Mouse (Mus musculus) lung, postnatal 4 days (tissue): Measurements from ENCODE around the gene Col5a1.

ENCODE experiments used
- DNase-seq, 2 experiments: peaks; one replicate each; pipeline ENCODE4 v3.0.0; 2021

The Col5a1 gene

DNA sequence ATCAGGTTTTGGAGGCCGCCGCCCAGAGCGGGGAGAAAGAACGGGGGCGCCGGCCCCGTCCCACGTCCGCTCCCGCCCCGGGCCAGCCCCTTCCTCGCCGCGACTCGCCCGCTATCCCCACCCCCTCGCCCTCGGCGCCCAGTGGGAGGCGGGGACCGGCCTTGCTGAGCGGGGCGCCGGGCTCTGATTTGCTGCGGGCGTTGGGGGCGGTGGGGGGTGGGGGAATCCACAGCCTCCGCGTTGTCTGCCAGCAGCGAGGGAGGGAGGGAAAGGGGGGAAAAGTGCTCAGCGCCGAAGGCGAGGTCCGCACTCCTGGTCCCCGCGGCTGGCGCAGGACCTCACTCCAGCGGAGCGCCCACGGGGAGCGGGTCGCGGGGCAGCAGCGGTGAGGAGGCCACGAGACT is at the start of gene Col5a1:
Gene Col5a1, plus strand, starts transcription at position 278 of the 404 bp plus-strand sequence.
- peak; percentile 89 to 94 for DNase-seq

DNA sequence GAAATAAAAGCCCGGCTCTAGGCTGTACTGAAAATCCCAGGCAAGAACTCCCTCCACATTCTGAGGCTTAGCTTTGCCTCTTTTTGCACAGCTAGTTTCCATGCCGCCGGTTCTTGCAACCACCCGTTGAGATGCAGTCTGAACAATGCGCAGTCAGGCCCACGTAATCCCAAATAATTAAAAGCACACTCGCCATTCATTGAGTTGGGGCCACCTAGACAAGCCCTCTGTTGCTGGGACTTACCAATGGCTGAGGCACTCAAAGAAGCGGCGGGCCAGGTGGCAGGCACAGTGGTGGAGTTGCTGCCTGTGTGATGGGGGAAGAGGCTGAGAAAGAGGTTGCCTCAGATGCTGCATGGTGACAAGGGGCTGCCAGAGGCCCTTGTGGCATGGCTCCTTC is 48.1 kb upstream of the Col5a1 start:
- no peak for DNase-seq

GRCm38 (mm10) chr2:27840890-27841289 is 45.3 kb upstream of the Col5a1 start:
- no peak for DNase-seq

GRCm38 (mm10) chr2:27842893-27843292 is 43.3 kb upstream of the Col5a1 start:
- no peak for DNase-seq

DNA sequence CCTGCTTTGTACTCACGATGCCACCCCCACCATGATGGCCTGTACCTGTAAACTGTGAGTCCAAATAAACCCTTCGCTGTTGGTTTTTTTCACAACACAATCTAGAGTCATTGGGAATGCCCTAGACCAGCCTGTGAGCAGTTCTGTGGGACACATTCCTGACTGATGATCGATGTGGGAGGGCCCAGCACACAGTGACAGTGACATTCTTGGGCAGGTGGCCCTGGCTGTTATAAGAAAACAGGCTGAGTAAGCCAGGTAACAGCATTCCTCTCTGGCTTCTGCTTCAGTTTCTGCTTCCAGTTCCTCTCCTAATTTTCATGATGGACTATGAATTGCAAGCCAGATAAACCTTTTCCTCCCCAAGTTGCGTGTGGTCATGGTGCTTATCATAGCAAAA is 41.3 kb upstream of the Col5a1 start:
- DNase-seq = no peak

GRCm38 (mm10) chr2:27847001-27847400 is 39.2 kb upstream of the Col5a1 start:
- peak; percentile 27 to 65 for DNase-seq

GRCm38 (mm10) chr2:27847851-27848435 is 38.3 kb upstream of the Col5a1 start:
- no peak for DNase-seq

DNA sequence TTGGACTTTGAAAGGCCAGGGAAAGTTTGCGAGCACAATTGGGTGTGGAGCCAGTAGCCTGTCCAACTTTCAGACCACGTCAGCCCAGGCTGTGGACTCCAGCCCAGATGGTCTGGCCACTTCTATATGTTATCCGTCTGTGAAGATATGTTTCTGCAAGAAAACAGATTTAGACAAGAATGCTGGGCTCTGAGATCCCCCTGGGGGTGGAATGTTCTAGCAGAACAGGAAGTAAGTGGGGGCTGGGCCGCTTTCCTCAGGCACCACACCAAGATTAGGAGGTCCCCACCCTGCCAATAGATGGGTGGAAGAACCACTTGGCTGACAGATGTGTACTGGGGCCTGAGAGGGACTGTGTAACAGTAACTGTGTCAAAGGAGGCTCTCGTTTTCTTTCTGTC is 37.8 kb upstream of the Col5a1 start:
- peak; percentile 56 to 82 for DNase-seq

- DNase-seq = peak; percentile 48 to 78
Measured at GRCm38 (mm10) chr2:27858348-27858903, 27.8 kb upstream of the Col5a1 start.

DNA sequence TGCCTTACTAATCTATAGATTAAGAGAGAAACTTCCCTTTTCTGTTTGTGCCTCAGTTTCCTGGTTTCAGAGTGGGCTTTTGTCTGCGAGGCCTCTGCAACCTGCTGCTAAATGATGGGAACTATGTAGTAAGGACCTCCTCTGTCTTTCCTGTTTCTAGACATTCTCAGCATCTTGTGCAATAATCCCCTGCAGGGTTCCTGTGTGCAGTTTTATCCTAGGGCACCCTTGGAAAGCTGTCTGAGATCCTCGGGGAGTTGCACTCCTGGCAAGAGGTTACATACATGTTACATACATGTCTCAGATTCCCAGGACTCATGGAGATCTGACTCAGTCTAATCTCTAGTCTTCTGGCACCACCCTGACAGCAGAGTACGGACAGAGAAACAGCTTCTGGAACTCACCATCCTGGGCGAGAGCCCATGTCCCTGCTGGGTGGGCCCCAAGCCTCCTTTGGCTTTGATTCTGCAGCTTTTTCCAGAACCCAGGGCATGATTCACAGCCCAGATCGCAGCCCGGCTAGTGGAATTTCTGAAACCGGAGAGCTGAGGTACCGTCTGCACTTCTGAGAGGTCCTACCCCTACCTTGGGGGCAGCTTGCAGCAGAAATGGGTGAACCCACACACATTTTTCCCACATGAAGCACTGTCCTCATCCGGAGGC is 24.5 kb upstream of the Col5a1 start:
- DNase-seq = peak in 1 of 2 experiments; percentile 14

DNA sequence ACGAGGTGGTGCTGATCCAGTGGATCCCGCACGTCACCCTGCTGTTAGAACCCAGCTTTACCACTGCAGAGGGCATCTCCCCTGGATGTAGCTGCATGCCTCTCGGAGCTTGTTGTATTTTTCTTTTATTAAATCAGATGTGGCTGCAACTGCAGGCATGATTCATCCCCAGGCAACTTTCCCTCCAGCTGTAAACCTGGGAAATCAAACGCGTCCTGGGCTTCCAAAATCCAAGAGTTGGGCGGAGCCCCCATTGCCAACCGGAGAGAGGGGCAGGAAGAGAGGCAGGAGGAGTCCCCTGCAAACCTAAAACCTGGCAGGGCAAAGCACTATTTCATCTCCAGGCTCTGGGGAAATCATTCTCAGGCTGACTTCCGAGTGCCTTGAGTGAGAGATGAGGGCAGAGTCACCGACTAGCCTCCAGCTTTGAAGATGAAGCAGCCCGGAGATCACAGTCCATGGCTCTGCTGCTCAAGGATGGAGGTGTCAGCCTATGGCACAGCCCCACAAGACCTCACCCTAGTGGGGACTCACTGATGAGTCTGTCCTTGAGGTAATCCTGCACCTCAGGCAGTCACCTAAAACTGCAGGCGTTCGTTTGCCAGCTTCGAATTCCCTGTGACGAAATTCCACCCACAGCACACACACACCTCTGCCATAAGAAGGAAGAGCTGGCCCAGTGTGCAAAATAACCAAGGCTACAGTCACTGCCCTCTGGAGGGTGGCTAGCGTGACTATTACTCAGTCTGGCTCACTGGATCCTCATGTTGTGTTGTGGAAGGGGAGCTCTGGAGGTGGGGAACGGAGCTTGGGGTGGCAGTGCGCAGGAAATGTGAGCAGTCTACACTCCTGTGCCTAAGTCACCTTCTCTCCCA is 21.5 kb upstream of the Col5a1 start:
- DNase-seq = no peak

DNA sequence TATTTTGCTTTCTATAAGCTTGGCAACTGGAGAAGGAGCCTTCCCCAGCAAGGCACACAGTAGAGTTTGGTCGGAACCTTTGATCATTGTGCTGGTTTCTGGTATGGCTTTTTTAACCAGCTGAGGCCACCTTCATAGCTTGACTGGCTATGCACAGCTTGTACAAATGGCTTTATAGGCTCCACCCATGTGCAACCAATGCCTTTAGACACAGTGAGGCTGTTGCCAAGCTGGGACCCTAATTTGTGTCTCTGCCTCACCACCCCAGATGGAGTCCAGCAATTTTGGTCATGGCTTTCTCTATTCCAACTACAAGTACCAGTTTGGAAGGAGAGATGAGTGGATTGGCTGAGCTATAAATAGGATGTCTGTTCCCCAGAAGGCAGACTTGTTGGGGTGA is 15.6 kb upstream of the Col5a1 start:
- no peak for DNase-seq

- no peak for DNase-seq
Measured at GRCm38 (mm10) chr2:27871056-27871455, 15.2 kb upstream of the Col5a1 start.

- no peak for DNase-seq
Measured at GRCm38 (mm10) chr2:27872276-27872675, 13.9 kb upstream of the Col5a1 start.

- DNase-seq = no peak
Measured at GRCm38 (mm10) chr2:27873030-27873429, 13.2 kb upstream of the Col5a1 start.

DNA sequence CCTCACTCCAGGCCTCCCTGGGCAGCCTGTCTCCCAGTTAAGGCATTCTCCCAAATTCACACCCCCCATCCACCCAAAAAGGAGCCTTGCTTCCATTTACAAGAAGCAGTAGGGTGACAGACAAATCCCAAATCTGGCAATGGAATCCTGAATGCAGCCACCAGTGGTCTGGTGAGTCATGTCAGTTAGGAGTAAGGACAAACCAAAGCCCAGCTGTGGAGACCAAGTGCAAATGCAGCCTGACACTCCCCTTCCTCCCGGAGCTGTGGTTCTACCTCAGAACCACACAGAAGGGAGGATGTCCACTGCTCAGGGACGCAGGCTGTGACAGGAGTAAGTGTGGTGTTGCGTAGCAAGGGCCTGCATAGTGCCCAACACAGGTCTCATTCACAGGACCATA is 11.6 kb upstream of the Col5a1 start:
- DNase-seq = no peak

- DNase-seq = peak; percentile 36 to 75
Measured at GRCm38 (mm10) chr2:27875231-27875630, 11.0 kb upstream of the Col5a1 start.

DNA sequence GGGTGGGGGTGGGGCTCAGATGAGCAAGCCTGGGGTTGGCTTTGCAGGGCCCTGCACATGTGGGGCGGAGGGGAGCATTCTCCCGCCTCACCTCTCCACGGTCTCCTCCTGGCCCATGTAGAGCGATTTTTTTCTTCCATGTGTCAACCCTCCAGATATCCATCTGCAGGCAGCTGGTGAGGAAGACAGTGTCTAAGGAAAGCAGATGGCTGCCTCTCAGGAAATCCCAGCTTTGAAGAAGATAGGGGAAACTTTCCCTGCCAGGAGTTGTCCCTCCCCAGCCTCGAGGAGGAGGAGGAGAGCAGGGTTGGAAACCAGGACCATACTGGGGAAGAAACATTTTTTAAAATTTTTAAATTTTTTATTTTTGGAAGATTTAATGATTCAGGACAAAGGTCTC is 10.4 kb upstream of the Col5a1 start:
- no peak for DNase-seq

DNA sequence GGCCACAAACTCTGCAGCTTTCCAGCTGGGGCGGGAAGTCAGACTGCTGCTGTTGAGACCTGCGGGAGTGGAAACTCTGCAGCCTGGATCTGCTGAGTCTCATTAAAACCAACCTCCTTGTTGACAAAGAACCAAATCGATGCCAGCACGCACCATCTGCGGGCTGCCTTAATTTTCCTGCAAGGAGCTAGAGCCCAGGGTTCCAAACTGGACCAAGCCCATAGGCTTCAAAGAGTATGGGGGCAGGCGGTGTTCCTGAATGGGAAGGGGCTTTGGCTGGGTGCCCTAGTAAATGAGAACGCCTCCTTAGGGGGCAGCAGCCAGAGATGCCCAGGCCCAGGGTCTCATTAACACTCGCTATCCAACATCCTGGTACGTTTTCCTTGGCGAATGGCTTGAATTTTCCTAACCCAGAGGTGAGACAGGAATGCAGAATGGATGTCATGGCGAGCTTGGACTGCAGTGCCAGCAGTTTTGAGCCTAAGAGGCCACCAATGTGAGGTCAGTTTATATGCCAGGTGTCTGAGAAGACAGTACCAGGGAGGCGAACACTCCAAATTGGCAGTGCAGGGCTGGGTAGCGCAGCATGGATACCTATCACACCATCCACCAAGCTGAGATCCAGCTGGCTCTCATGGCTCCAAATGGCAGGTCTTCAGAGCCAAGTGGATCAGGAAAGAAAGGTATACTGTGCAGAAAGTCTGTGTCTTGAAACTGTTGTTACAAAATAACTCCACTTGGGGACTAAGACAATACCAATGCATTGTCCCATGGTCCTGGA is 9.3 kb upstream of the Col5a1 start:
- DNase-seq = no peak

GRCm38 (mm10) chr2:27878066-27878465 is 8.2 kb upstream of the Col5a1 start:
- DNase-seq = no peak

- DNase-seq = no peak
Measured at GRCm38 (mm10) chr2:27883276-27883675, 2.9 kb upstream of the Col5a1 start.

DNA sequence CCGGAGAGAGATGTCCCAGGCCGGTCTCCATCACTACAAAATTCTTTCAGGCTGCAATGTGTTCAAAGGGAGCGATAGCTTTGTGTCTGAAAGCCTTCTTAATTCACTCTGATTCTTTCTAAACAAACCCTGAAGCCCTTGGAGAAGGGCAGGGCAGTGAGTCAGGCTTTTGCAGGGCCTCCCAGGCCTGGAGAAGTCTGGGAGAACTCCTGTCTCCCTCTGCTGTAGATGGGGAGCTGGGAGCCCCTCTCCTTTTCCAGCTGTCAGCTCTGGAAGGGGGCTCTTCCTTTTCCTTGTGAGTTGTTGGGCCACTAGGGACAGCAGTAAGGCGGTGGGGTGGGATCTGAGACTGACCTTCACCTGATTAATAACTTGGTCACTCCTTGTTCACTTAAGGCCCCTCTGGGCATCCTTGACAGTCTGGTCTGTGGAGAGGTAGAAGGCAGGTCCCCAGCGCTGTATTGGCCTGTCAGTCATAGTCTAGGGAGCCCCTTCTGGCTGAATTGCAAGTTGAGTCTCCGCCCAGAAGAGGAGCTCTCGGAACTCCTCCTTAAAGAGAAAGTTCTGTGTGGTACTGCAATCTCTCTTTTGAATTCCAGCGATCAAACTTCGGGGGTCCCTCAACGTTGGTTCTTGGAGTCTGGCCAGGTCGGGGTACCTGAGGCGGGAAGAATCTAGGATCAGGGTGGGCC is 623 bp upstream of the Col5a1 start:
- no peak for DNase-seq
